ENCODE assay signal across 23 mouse cellular contexts in genomic region chr3:88395288-88395687, GRCm38 (mm10). TPM values are rescaled to one million over a fixed set of nuclear protein-coding genes. Genes with fewer than 3 reads are reported as not detected.
DNase-seq lines count a peak whose midpoint lies in the region; ATAC-seq and TF ChIP-seq lines count a peak whose summit lies in the region.
"Had no signal": no experiment of that assay in that cellular context is flagged by ENCODE, and none has a peak within 500 bp of the region (broad histone marks: within the 10 kb centered on the region; RNA-seq: fewer than 3 reads in every experiment).

No protein-coding gene starts in this region.

- H3K27me3 ChIP-seq in liver, embryonic 11.5 days (replicated peaks; ENCODE audit: control insufficient read depth, insufficient read depth, low read length), result no peaks in the 10 kb centered on the region
- H3K27me3 ChIP-seq in forebrain, embryonic 10.5 days (ENCODE audit: poor library complexity, severe bottlenecking), result no peaks in the 10 kb centered on the region
- no peaks in the 10 kb centered on the region for H3K27me3 ChIP-seq in midbrain, embryonic 11.5 days (ENCODE audit: control insufficient read depth, insufficient read depth, low read length)
- H3K27me3 ChIP-seq: hindbrain, embryonic 15.5 days; intestine, embryonic 15.5 days; limb, embryonic 15.5 days; midbrain, embryonic 12.5 days; neural tube, embryonic 12.5 days had no signal

- no peak for TF ChIP-seq POLR2A in bone marrow, adult 2 months (IDR thresholded peaks at IDR 0.05; ENCODE audit: borderline replicate concordance, control insufficient read depth, low read depth, low read length)

- no peak overlapping the region for H3K4me2 ChIP-seq in liver, embryonic 11.5 days
- H3K4me2 ChIP-seq in midbrain, embryonic 11.5 days, result no peak overlapping the region
- H3K4me2 ChIP-seq: heart, embryonic 11.5 days; hindbrain, embryonic 15.5 days; intestine, embryonic 15.5 days; limb, embryonic 15.5 days; midbrain, embryonic 12.5 days; neural tube, embryonic 12.5 days had no signal

- H3K4me3 ChIP-seq in liver, embryonic 11.5 days (ENCODE audit: low read depth, low read length), result no peak overlapping the region
- peak overlapping the region; percentile 38 for H3K4me3 ChIP-seq in bone marrow, adult 2 months (replicated peaks; ENCODE audit: control insufficient read depth, low read depth, low read length)
- no peak overlapping the region for H3K4me3 ChIP-seq in forebrain, embryonic 10.5 days
- H3K4me3 ChIP-seq in midbrain, embryonic 11.5 days (ENCODE audit: low read depth, low read length), result no peak overlapping the region
- H3K4me3 ChIP-seq: hindbrain, embryonic 15.5 days; intestine, embryonic 15.5 days; limb, embryonic 15.5 days; midbrain, embryonic 12.5 days; neural tube, embryonic 12.5 days had no signal

- peaks cover 20% of the 10 kb centered on the region for H3K36me3 ChIP-seq in liver, embryonic 11.5 days (ENCODE audit: control insufficient read depth, insufficient read depth, low read length)
- H3K36me3 ChIP-seq in forebrain, embryonic 10.5 days (replicated peaks), result peaks cover 89% of the 10 kb centered on the region
- H3K36me3 ChIP-seq in midbrain, embryonic 11.5 days (ENCODE audit: control insufficient read depth, insufficient read depth, low read length), result 0 out of 2 replicates have a peak, but pooled peaks cover 2% of the 10 kb centered on the region
- H3K36me3 ChIP-seq: hindbrain, embryonic 15.5 days had no signal

- no peak overlapping the region for H3K27ac ChIP-seq in liver, embryonic 11.5 days (ENCODE audit: low read depth, low read length)
- peak overlapping the region; percentile 52 for H3K27ac ChIP-seq in bone marrow, adult 2 months (ENCODE audit: control insufficient read depth, insufficient read depth, low read depth, low read length, poor library complexity)
- no peak overlapping the region for H3K27ac ChIP-seq in forebrain, embryonic 10.5 days
- H3K27ac ChIP-seq in midbrain, embryonic 11.5 days (ENCODE audit: low read depth, low read length), result no peak overlapping the region
- H3K27ac ChIP-seq: hindbrain, embryonic 15.5 days; intestine, embryonic 15.5 days; limb, embryonic 15.5 days; midbrain, embryonic 12.5 days; neural tube, embryonic 12.5 days had no signal

- H3K4me1 ChIP-seq in liver, embryonic 11.5 days (replicated peaks; ENCODE audit: control insufficient read depth, insufficient read depth, low read length), result no peaks in the 10 kb centered on the region
- H3K4me1 ChIP-seq in bone marrow, adult 2 months (ENCODE audit: control insufficient read depth, insufficient read depth, low read length), result peaks cover 1% of the 10 kb centered on the region; the same call in 1 of the 2 replicates
- H3K4me1 ChIP-seq in forebrain, embryonic 10.5 days, result no peaks in the 10 kb centered on the region
- H3K4me1 ChIP-seq in midbrain, embryonic 11.5 days (ENCODE audit: control insufficient read depth, insufficient read depth, low read length), result no peaks in the 10 kb centered on the region
- H3K4me1 ChIP-seq: hindbrain, embryonic 15.5 days; intestine, embryonic 15.5 days; limb, embryonic 15.5 days; midbrain, embryonic 12.5 days had no signal

- H3K9me3 ChIP-seq in liver, embryonic 11.5 days (ENCODE audit: control insufficient read depth, low read length), result no peaks in the 10 kb centered on the region
- H3K9me3 ChIP-seq in forebrain, embryonic 10.5 days, result no peaks in the 10 kb centered on the region
- H3K9me3 ChIP-seq in midbrain, embryonic 11.5 days (ENCODE audit: control insufficient read depth, low read length), result no peaks in the 10 kb centered on the region; the same call in 1 of the 2 replicates
- H3K9me3 ChIP-seq: hindbrain, embryonic 15.5 days; intestine, embryonic 15.5 days; limb, embryonic 15.5 days; midbrain, embryonic 12.5 days; neural tube, embryonic 12.5 days had no signal

- peak; percentile 29 for DNase-seq in liver, embryonic 11.5 days (ENCODE audit: low spot score)
- no peak for DNase-seq in liver
- DNase-seq in spleen, adult 12 weeks (ENCODE audit: low spot score), result peak; percentile 26
- DNase-seq in forebrain, embryonic 10.5 days (ENCODE audit: extremely low spot score, low spot score), result no peak
- no peak for DNase-seq in left cerebral cortex, adult 11 months (ENCODE audit: low spot score)
- no peak for DNase-seq in midbrain, embryonic 11.5 days (ENCODE audit: low spot score, missing footprints)
- DNase-seq: adrenal gland, postnatal 10 days; cerebellum, adult 2 months; gastrocnemius, postnatal 36 days; kidney, postnatal 25 days; lung, adult 18-20 months; lung, postnatal 10 days; thymus, postnatal 14 days had no signal

- ATAC-seq in liver, embryonic 11.5 days (replicated peaks; ENCODE audit: low FRiP score), result no peak
- no peak for ATAC-seq in midbrain, embryonic 11.5 days (ENCODE audit: low FRiP score)
- ATAC-seq: forebrain, embryonic 16.5 days; intestine, embryonic 15.5 days had no signal

- WGBS in liver, embryonic 11.5 days, result 92% methylated on average over 6 of the region's 6 CpGs
- 77% methylated on average over 6 of the region's 6 CpGs for WGBS in bone marrow, adult 2 months
- 96% methylated on average over 6 of the region's 6 CpGs for WGBS in forebrain, embryonic 10.5 days
- 95% methylated on average over 6 of the region's 6 CpGs for WGBS in midbrain, embryonic 11.5 days

- no peak for TF ChIP-seq CTCF in bone marrow, adult 2 months (IDR thresholded peaks at IDR 0.05; ENCODE audit: control insufficient read depth, insufficient read depth, low read length)

- no peak overlapping the region for H3K9ac ChIP-seq in liver, embryonic 11.5 days (ENCODE audit: low read depth, low read length)
- H3K9ac ChIP-seq in midbrain, embryonic 11.5 days (ENCODE audit: low read length), result no peak overlapping the region
- H3K9ac ChIP-seq: hindbrain, embryonic 15.5 days; intestine, embryonic 15.5 days; limb, embryonic 15.5 days; midbrain, embryonic 12.5 days; neural tube, embryonic 12.5 days had no signal

RNA-seq across cellular contexts. Expression of gene Bglap, which starts 11.0 kb away (rescaled TPM):
- polyA plus RNA-seq in liver, embryonic 11.5 days (2014; fragmentation: Nextera tagmentation; extraction: Ambion mirVana), result not detected in 2 replicates
- 56.2 and 336 TPM in 2 replicates for polyA plus RNA-seq in bone marrow, adult 2 months (2011; ENCODE audit: insufficient read depth, insufficient read length, low replicate concordance, missing spikeins)
- polyA plus RNA-seq in forebrain, embryonic 10.5 days (2016; fragmentation: Nextera tagmentation; extraction: Ambion mirVana), result 0.84 TPM in 1 of 2 replicates, not detected in the other
- polyA plus RNA-seq in midbrain, embryonic 11.5 days (2014; fragmentation: Nextera tagmentation; extraction: Ambion mirVana), result 0.48 TPM in 1 of 2 replicates, not detected in the other
- polyA plus RNA-seq: forebrain, embryonic 16.5 days; heart, embryonic 11.5 days; heart, postnatal 0 days; hindbrain, embryonic 15.5 days; intestine, embryonic 15.5 days; midbrain, embryonic 12.5 days; neural tube, embryonic 12.5 days had no signal

RNA-seq across cellular contexts. Expression of gene Pmf1, which starts 14.8 kb away (rescaled TPM):
- polyA plus RNA-seq in liver, embryonic 11.5 days (2014; fragmentation: Nextera tagmentation; extraction: Ambion mirVana), result 153 and 165 TPM in 2 replicates
- 60.1 and 67.5 TPM in 2 replicates for polyA plus RNA-seq in bone marrow, adult 2 months (2011; ENCODE audit: insufficient read depth, insufficient read length, low replicate concordance, missing spikeins)
- polyA plus RNA-seq in forebrain, embryonic 10.5 days (2016; fragmentation: Nextera tagmentation; extraction: Ambion mirVana), result 177 and 181 TPM in 2 replicates
- 128 and 132 TPM in 2 replicates for polyA plus RNA-seq in midbrain, embryonic 11.5 days (2014; fragmentation: Nextera tagmentation; extraction: Ambion mirVana)

RNA-seq across cellular contexts. Expression of gene Bglap2, which starts 16.8 kb away (rescaled TPM):
- polyA plus RNA-seq in liver, embryonic 11.5 days (2014; fragmentation: Nextera tagmentation; extraction: Ambion mirVana), result not detected in 2 replicates
- 13.5 and 129 TPM in 2 replicates for polyA plus RNA-seq in bone marrow, adult 2 months (2011; ENCODE audit: insufficient read depth, insufficient read length, low replicate concordance, missing spikeins)
- not detected in 2 replicates for polyA plus RNA-seq in forebrain, embryonic 10.5 days (2016; fragmentation: Nextera tagmentation; extraction: Ambion mirVana)
- polyA plus RNA-seq in midbrain, embryonic 11.5 days (2014; fragmentation: Nextera tagmentation; extraction: Ambion mirVana), result not detected in 2 replicates
- polyA plus RNA-seq: forebrain, embryonic 16.5 days; heart, embryonic 11.5 days; heart, postnatal 0 days; hindbrain, embryonic 15.5 days; intestine, embryonic 15.5 days; kidney, embryonic 14.5 days; midbrain, embryonic 12.5 days; neural tube, embryonic 12.5 days had no signal

RNA-seq across cellular contexts. Expression of gene Bglap3, which starts 22.7 kb away (rescaled TPM):
- 0.12 and 0.40 TPM in 2 replicates for polyA plus RNA-seq in liver, embryonic 11.5 days (2014; fragmentation: Nextera tagmentation; extraction: Ambion mirVana)
- polyA plus RNA-seq in bone marrow, adult 2 months (2011; ENCODE audit: insufficient read depth, insufficient read length, low replicate concordance, missing spikeins), result 2.0 TPM in 1 of 2 replicates, not detected in the other
- polyA plus RNA-seq in forebrain, embryonic 10.5 days (2016; fragmentation: Nextera tagmentation; extraction: Ambion mirVana), result 0.10 and 0.24 TPM in 2 replicates
- 0.08 and 0.12 TPM in 2 replicates for polyA plus RNA-seq in midbrain, embryonic 11.5 days (2014; fragmentation: Nextera tagmentation; extraction: Ambion mirVana)
- polyA plus RNA-seq: forebrain, embryonic 16.5 days; heart, embryonic 11.5 days; heart, postnatal 0 days; hindbrain, embryonic 15.5 days; midbrain, embryonic 12.5 days; neural tube, embryonic 12.5 days had no signal

RNA-seq across cellular contexts. Expression of gene Slc25a44, which starts 29.7 kb away (rescaled TPM):
- polyA plus RNA-seq in liver, embryonic 11.5 days (2014; fragmentation: Nextera tagmentation; extraction: Ambion mirVana), result 20.6 and 20.7 TPM in 2 replicates
- 15.7 and 17.4 TPM in 2 replicates for polyA plus RNA-seq in bone marrow, adult 2 months (2011; ENCODE audit: insufficient read depth, insufficient read length, low replicate concordance, missing spikeins)
- 17.9 and 20.0 TPM in 2 replicates for polyA plus RNA-seq in forebrain, embryonic 10.5 days (2016; fragmentation: Nextera tagmentation; extraction: Ambion mirVana)
- polyA plus RNA-seq in midbrain, embryonic 11.5 days (2014; fragmentation: Nextera tagmentation; extraction: Ambion mirVana), result 20.8 and 22.3 TPM in 2 replicates

Comparison
In these comparisons a context has a peak if more than half of its experiments do, and no peak if none do; other contexts are left out.
1. DNase-seq: peak in liver, embryonic 11.5 days (single experiment) and spleen, adult 12 weeks (single experiment); none in liver (single experiment), forebrain, embryonic 10.5 days (single experiment), left cerebral cortex, adult 11 months (single experiment) and midbrain, embryonic 11.5 days (single experiment).
2. RNA of gene Bglap, which starts 11.0 kb away (polyA plus RNA-seq): 56.2 to 336 TPM in bone marrow, adult 2 months; 0.84 TPM in forebrain, embryonic 10.5 days, 0.48 TPM in midbrain, embryonic 11.5 days and not detected in liver, embryonic 11.5 days; every median in the first group is over 10 times any median in the second.
3. RNA of gene Bglap2, which starts 16.8 kb away (polyA plus RNA-seq): 13.5 to 129 TPM in bone marrow, adult 2 months; not detected in liver, embryonic 11.5 days, not detected in forebrain, embryonic 10.5 days and not detected in midbrain, embryonic 11.5 days; every median in the first group is over 10 times any median in the second.